12 mouse cellular contexts compared by ENCODE assay signal in genomic region chr7:84732052-84732451, GRCm38 (mm10).
"Had no signal": no experiment of that assay in that cellular context is flagged by ENCODE, and none has a peak within 500 bp of the region (broad histone marks: within the 10 kb centered on the region; RNA-seq: fewer than 3 reads in every experiment).

No protein-coding gene starts in this region.

- DNase-seq: kidney, postnatal 14 days; kidney, postnatal 4 days; liver; lung, adult 18-20 months; lung, postnatal 10 days; lung, postnatal 36 days; right cerebral cortex, adult 18-20 months; right cerebral cortex, postnatal 14 days; right cerebral cortex, postnatal 4 days; thymus, adult 2 months; thymus, postnatal 14 days; thymus, postnatal 4 days had no signal
